Mouse (Mus musculus) CH12.LX (cell line): Measurements from ENCODE around the gene Flt3l. TPM values are rescaled to one million over a fixed set of nuclear protein-coding genes. Genes with fewer than 3 reads are reported as not detected.

ENCODE experiments used
- DNase-seq: peaks from one replicate; pipeline ENCODE4 v3.0.0-alpha.2; 2013; ENCODE audit errors: extremely low read depth
- H3K27ac ChIP-seq: 2 replicates; pipeline ENCODE4 v1.5.1; 2012; ENCODE audit warnings: low read depth, mild to moderate bottlenecking, control low read depth, moderate library complexity; ENCODE audit not compliant: insufficient read depth
- H3K27me3 ChIP-seq: replicated peaks from 2 replicates; pipeline ENCODE3; 2012; ENCODE audit warnings: inconsistent platforms
- H3K36me3 ChIP-seq, 2 experiments: replicated peaks in 1 of 2; 2 replicates each; pipeline versions ENCODE3 to v1.6.1; 2012; ENCODE audit warnings: inconsistent platforms in 1 of 2, low read length in 1 of 2, mild to moderate bottlenecking in 1 of 2, mixed read lengths in 1 of 2, moderate library complexity in 1 of 2; ENCODE audit not compliant: control insufficient read depth in 1 of 2, insufficient read depth in 1 of 2
- H3K4me1 ChIP-seq, 2 experiments: 2 replicates each; pipeline ENCODE4 v1.6.1; 2012; ENCODE audit warnings: inconsistent platforms in 1 of 2, moderate library complexity in 1 of 2; ENCODE audit not compliant: insufficient read depth in 2 of 2, control insufficient read depth in 1 of 2
- H3K4me2 ChIP-seq: 2 replicates; pipeline ENCODE4 v1.6.1; 2012; ENCODE audit warnings: low read depth, mild to moderate bottlenecking, control low read depth; ENCODE audit not compliant: poor library complexity, insufficient read depth, severe bottlenecking
- H3K4me3 ChIP-seq, 3 experiments: fragments of 150-350 bp in 1 of 3; sonication (generic) in 1 of 3; replicated peaks in 1 of 3; 2 replicates each; pipeline versions ENCODE3 to v1.5.1; 2011 to 2012; ENCODE audit warnings: low read depth in 2 of 3, low read length in 2 of 3, mild to moderate bottlenecking in 2 of 3, moderate library complexity in 2 of 3, control low read depth in 1 of 3, improper control_type of control experiment in 1 of 3, inconsistent platforms in 1 of 3, mixed read lengths in 1 of 3; ENCODE audit not compliant: poor library complexity in 1 of 3
- H3K79me2 ChIP-seq: replicated peaks from 2 replicates; pipeline ENCODE4 v1.6.1; 2012; ENCODE audit warnings: mild to moderate bottlenecking, moderate library complexity; ENCODE audit not compliant: control insufficient read depth, poor library complexity, insufficient read depth, severe bottlenecking; ENCODE audit errors: extremely low read depth
- H3K9ac ChIP-seq: 2 replicates; pipeline ENCODE4 v1.6.1; 2012; ENCODE audit warnings: low read depth, mild to moderate bottlenecking, control low read depth, moderate library complexity; ENCODE audit not compliant: insufficient read depth
- H3K9me3 ChIP-seq: replicated peaks from 2 replicates; pipeline ENCODE3; 2012; ENCODE audit warnings: low read length, inconsistent platforms, mixed read lengths
- CHD2 ChIP-seq: IDR thresholded peaks from 2 replicates; pipeline ENCODE4 v1.6.1; 2011; ENCODE audit warnings: low read length, improper control_type of control experiment
- E2F4 ChIP-seq: IDR thresholded peaks from 2 replicates; pipeline ENCODE4 v1.6.1; 2011; ENCODE audit warnings: low read depth, low read length, improper control_type of control experiment; ENCODE audit not compliant: insufficient replicate concordance
- ELF1 ChIP-seq: IDR thresholded peaks from 2 replicates; pipeline ENCODE4 v1.6.1; 2014; ENCODE audit warnings: low read depth, mild to moderate bottlenecking, inconsistent platforms, low read length, improper control_type of control experiment
- EP300 ChIP-seq: IDR thresholded peaks from 2 replicates; pipeline ENCODE4 v1.6.1; 2011; ENCODE audit warnings: low read length, improper control_type of control experiment
- GABPA ChIP-seq: IDR thresholded peaks from 2 replicates; pipeline ENCODE4 v1.6.1; 2012; ENCODE audit warnings: low read depth, low read length, improper control_type of control experiment, inconsistent platforms; ENCODE audit not compliant: insufficient replicate concordance
- HCFC1 ChIP-seq: IDR thresholded peaks from 2 replicates; pipeline ENCODE4 v1.6.1; 2012; ENCODE audit warnings: low read depth, mild to moderate bottlenecking, inconsistent platforms, low read length, improper control_type of control experiment
- IRF4 ChIP-seq: IDR thresholded peaks from 2 replicates; pipeline ENCODE4 v1.6.1; 2014; ENCODE audit warnings: low read depth, mild to moderate bottlenecking, inconsistent platforms, low read length, improper control_type of control experiment
- JUND ChIP-seq: conservative IDR thresholded peaks from 2 replicates; pipeline ENCODE4 v1.6.1; 2011; ENCODE audit warnings: low read depth, low read length, improper control_type of control experiment
- MXI1 ChIP-seq: IDR thresholded peaks from 2 replicates; pipeline ENCODE4 v1.6.1; 2011; ENCODE audit warnings: mild to moderate bottlenecking, low read depth, low read length, improper control_type of control experiment
- MYC ChIP-seq: IDR thresholded peaks from 2 replicates; pipeline ENCODE4 v1.6.1; 2011; ENCODE audit warnings: low read depth, mild to moderate bottlenecking, improper control_type of control experiment, low read length
- POLR2A ChIP-seq: IDR thresholded peaks from 2 replicates; pipeline ENCODE4 v1.6.1; 2011; ENCODE audit warnings: low read depth, mild to moderate bottlenecking, improper control_type of control experiment, low read length
- POLR2AphosphoS2 ChIP-seq: IDR thresholded peaks from 2 replicates; pipeline ENCODE4 v1.6.1; 2011; ENCODE audit warnings: low read depth, low read length, improper control_type of control experiment
- RAD21 ChIP-seq: IDR thresholded peaks from 2 replicates; pipeline ENCODE4 v1.6.1; 2011; ENCODE audit warnings: low read depth, mild to moderate bottlenecking, low read length, improper control_type of control experiment, moderate library complexity
- RCOR1 ChIP-seq: conservative IDR thresholded peaks from 2 replicates; pipeline ENCODE4 v1.6.1; 2012; ENCODE audit warnings: low read depth, mild to moderate bottlenecking, inconsistent platforms, low read length, improper control_type of control experiment
- SIN3A ChIP-seq: IDR thresholded peaks from 2 replicates; pipeline ENCODE4 v1.6.1; 2012; ENCODE audit warnings: low read length, improper control_type of control experiment, inconsistent platforms
- SMC3 ChIP-seq: IDR thresholded peaks from 2 replicates; pipeline ENCODE4 v1.6.1; 2011; ENCODE audit warnings: low read depth, low read length, improper control_type of control experiment
- TCF12 ChIP-seq: IDR thresholded peaks from 2 replicates; pipeline ENCODE4 v1.6.1; 2014; ENCODE audit warnings: low read depth, mild to moderate bottlenecking, inconsistent platforms, low read length, improper control_type of control experiment
- UBTF ChIP-seq: IDR thresholded peaks from 2 replicates; pipeline ENCODE4 v1.6.1; 2012; ENCODE audit warnings: low read depth, mild to moderate bottlenecking, inconsistent platforms, low read length, improper control_type of control experiment, moderate library complexity
- ZC3H11A ChIP-seq: IDR thresholded peaks from 2 replicates; pipeline ENCODE4 v1.6.1; 2012; ENCODE audit warnings: low read depth, mild to moderate bottlenecking, inconsistent platforms, low read length, improper control_type of control experiment
- ZMIZ1 ChIP-seq: IDR thresholded peaks from 2 replicates; pipeline ENCODE4 v1.6.1; 2012; ENCODE audit warnings: low read depth, mild to moderate bottlenecking, inconsistent platforms, low read length, improper control_type of control experiment
- ZNF384 ChIP-seq: IDR thresholded peaks from 2 replicates; pipeline ENCODE4 v1.6.1; 2012; ENCODE audit warnings: low read depth, low read length, improper control_type of control experiment, inconsistent platforms
- dilution Hi-C: fragments of 300-500 bp; cut with MboI; formaldehyde crosslinking; loops from 2 replicates; pipeline ENCODE4 v1.14.3; 2020; ENCODE audit warnings: low sequenced_read_pairs; ENCODE audit not compliant: extremely low pct_unique_long_range_greater_than_20kb, extremely low pct_ligation_motif_present
- in situ Hi-C: fragments of 300-500 bp; cut with MboI; formaldehyde crosslinking; loops from 3 replicates; pipeline ENCODE4 v1.14.3; 2019; ENCODE audit warnings: low sequenced_read_pairs, low pct_ligation_motif_present, low pct_unique_long_range_greater_than_20kb, mixed read lengths
- polyA plus RNA-seq: library from polyadenylated mRNA; unstranded; fragments of >175 nt; gene quantifications from 2 replicates; pipeline ENCODE4 v1.2.1, GENCODE M21; 2012; ENCODE audit warnings: low read depth; ENCODE audit not compliant: insufficient read length
- total RNA-seq, 2 experiments: library from RNA; depleted of rRNA; stranded (reverse); fragments of 300-350 nt in 1 of 2; fragments of >200 nt in 1 of 2; gene quantifications; 2 replicates each; pipeline ENCODE4 v1.2.3; 2012 to 2014

Flt3l gene
- total and polyA plus RNA-seq, 3 experiments = 4.6 to 14.9 (median 4.9) TPM

- H3K27ac ChIP-seq = no peak overlapping the region
- no peak for DNase-seq
- H3K4me3 ChIP-seq = peak overlapping the region in 2 of 3 experiments; percentile 63 to 93
- H3K4me2 ChIP-seq = peak overlapping the region; percentile 53
- peaks cover 29% of the 10 kb centered on the region for H3K79me2 ChIP-seq
- peaks cover 21 to 53% of the 10 kb centered on the region in 2 experiments for H3K36me3 ChIP-seq
- dilution Hi-C loops (no loop called here), in situ Hi-C loops (loop anchor here (5.0 kb wide), 1 partner anchor 48 kb away; no protein-coding TSS in a partner anchor)
- H3K9ac ChIP-seq = peak overlapping the region; percentile 77
- peaks cover 3% of the 10 kb centered on the region for H3K9me3 ChIP-seq
- no peaks in the 10 kb centered on the region for H3K27me3 ChIP-seq
- peaks cover 7 to 24% of the 10 kb centered on the region in 2 experiments; a peak in 3 of 4 replicates for H3K4me1 ChIP-seq
- TF ChIP-seq RCOR1 (no peak), ELF1 (no peak), ZNF384 (no peak), IRF4 (no peak), JUND (no peak), CHD2 (no peak), POLR2A (no peak), ZC3H11A (no peak), UBTF (no peak), E2F4 (no peak), SMC3 (no peak), POLR2AphosphoS2 (no peak), RAD21 (no peak), GABPA (no peak), MXI1 (no peak), EP300 (no peak), SIN3A (no peak), HCFC1 (no peak), MYC (no peak), ZMIZ1 (no peak)
Measured at GRCm38 (mm10) chr7:45129776-45130512, 6.3 kb downstream of the Flt3l start.

DNA sequence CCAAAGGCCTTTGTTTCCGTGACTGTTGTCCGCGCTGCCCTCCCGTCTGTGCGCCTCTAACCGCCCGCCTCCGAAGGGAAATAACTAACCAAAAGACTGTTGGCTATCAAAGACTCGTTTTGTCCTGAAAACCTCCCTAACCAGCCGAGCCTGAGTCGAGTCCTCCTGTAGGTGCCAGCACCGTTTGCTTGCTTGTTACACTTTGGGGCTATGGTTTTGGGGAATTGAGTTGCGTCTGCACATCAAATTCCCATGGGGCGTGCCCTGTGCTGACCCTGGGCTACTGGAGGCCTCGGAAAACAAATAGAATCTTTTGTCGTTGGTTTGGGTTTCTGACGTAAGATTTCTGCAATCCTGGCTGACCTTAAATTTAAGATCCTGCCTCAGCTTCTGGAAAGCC lies 6.9 kb downstream of the Flt3l start:
- Histone ChIP-seq H3K27ac (peak overlapping the region; percentile 63), H3K4me2 (peak overlapping the region; percentile 53), H3K9me3 (peaks cover 3% of the 10 kb centered on the region), H3K27me3 (no peaks in the 10 kb centered on the region), H3K4me1 (peaks cover 8 to 22% of the 10 kb centered on the region in 2 experiments), H3K79me2 (peaks cover 29% of the 10 kb centered on the region), H3K9ac (peak overlapping the region; percentile 77), H3K4me3 (peak overlapping the region; percentile 63 to 93 (median 66)), H3K36me3 (peaks cover 21 to 55% of the 10 kb centered on the region in 2 experiments)
- no peak for DNase-seq
- dilution Hi-C loops = no loop called here
- TF ChIP-seq SIN3A = peak; percentile 17; the same call in 1 of the 2 replicates
- TF ChIP-seq TCF12 = no peak
- in situ Hi-C loops = loop anchor here (5.0 kb wide), 1 partner anchor 47 kb away; no protein-coding TSS in a partner anchor
